Mouse (Mus musculus) E14TG2a.4 (cell line): Measurements from ENCODE around the gene Arrb1.

Experiments
- H3K27me3 ChIP-seq: 2 replicates; pipeline ENCODE4 v1.6.1; 2014; ENCODE audit warnings: low read length, control low read depth; ENCODE audit not compliant: insufficient read depth
- H3K36me3 ChIP-seq: 2 replicates; pipeline ENCODE4 v1.6.1; 2014; ENCODE audit warnings: low read length, control low read depth; ENCODE audit not compliant: insufficient read depth
- H3K4me1 ChIP-seq: replicated peaks from 2 replicates; pipeline ENCODE4 v1.6.1; 2014; ENCODE audit warnings: low read depth, low read length, control low read depth
- H3K4me3 ChIP-seq: replicated peaks from 2 replicates; pipeline ENCODE4 v1.5.1; 2014; ENCODE audit warnings: mild to moderate bottlenecking, low read length
- H3K9me3 ChIP-seq: 2 replicates; pipeline ENCODE4 v1.6.1; 2014; ENCODE audit warnings: low read length, control low read depth
- CTCF ChIP-seq: conservative IDR thresholded peaks from 2 replicates; pipeline ENCODE4 v1.5.1; 2014; ENCODE audit warnings: low read length
- NANOG ChIP-seq: IDR thresholded peaks from 2 replicates; pipeline ENCODE4 v1.6.1; 2014; ENCODE audit warnings: borderline replicate concordance, low read length, mixed read lengths
- POU5F1 ChIP-seq: IDR thresholded peaks from 2 replicates; pipeline ENCODE4 v1.6.1; 2014; ENCODE audit warnings: low read length, borderline replicate concordance

Gene Arrb1

GRCm38 (mm10) chr7:99516092-99516813 lies 19.0 kb upstream of the Arrb1 start:
- Histone ChIP-seq H3K27me3 (no peaks in the 10 kb centered on the region), H3K4me3 (no peak overlapping the region), H3K9me3 (no peaks in the 10 kb centered on the region), H3K36me3 (no peaks in the 10 kb centered on the region), H3K4me1 (peaks cover 28% of the 10 kb centered on the region)
- TF ChIP-seq CTCF = no peak
- TF ChIP-seq NANOG = no peak
- no peak for TF ChIP-seq POU5F1

GRCm38 (mm10) chr7:99516814-99517157 lies 18.5 kb upstream of the Arrb1 start:
- Histone ChIP-seq H3K4me1 (peaks cover 28% of the 10 kb centered on the region), H3K36me3 (no peaks in the 10 kb centered on the region), H3K27me3 (no peaks in the 10 kb centered on the region), H3K9me3 (no peaks in the 10 kb centered on the region), H3K4me3 (no peak overlapping the region)
- TF ChIP-seq POU5F1 (no peak), NANOG (no peak), CTCF (no peak)

DNA sequence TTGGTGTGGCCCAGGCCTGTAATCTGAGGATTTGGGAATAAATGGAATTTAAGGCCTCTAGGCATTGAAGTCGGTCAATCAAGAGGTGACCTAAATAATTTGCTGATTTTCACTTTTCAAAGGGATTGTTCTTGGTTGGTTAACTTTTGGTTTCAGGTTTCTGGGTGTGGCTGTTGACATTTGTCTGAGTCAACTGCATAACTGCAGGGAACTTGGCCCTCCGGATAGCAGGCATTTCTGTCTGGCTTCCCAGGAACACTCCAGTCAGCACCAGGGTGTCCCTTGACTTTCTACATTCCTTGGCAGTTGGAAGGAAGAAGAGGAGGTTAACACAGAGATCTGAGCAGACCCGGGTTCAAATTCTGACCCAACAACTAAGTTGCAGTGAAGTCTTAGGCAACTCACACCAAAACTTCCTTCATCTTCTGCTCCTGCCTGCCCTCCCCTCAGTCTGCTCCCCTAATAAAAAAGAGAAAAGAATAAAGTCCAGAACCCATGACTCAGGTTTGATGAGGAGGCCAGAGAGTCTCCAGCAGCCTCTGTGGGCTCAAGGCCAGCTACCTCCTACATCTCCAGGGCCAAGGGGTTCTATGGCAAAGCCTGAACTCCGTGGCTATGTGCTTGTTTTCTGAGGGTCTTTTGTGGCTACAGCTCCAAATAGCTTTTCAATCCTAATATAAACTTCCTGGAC lies 16.2 kb upstream of the Arrb1 start:
- Histone ChIP-seq H3K36me3 (no peaks in the 10 kb centered on the region), H3K4me3 (no peak overlapping the region), H3K27me3 (no peaks in the 10 kb centered on the region), H3K4me1 (peaks cover 28% of the 10 kb centered on the region), H3K9me3 (no peaks in the 10 kb centered on the region)
- TF ChIP-seq POU5F1 = no peak
- no peak; the same call in 1 of the 2 replicates for TF ChIP-seq NANOG
- TF ChIP-seq CTCF = no peak

DNA sequence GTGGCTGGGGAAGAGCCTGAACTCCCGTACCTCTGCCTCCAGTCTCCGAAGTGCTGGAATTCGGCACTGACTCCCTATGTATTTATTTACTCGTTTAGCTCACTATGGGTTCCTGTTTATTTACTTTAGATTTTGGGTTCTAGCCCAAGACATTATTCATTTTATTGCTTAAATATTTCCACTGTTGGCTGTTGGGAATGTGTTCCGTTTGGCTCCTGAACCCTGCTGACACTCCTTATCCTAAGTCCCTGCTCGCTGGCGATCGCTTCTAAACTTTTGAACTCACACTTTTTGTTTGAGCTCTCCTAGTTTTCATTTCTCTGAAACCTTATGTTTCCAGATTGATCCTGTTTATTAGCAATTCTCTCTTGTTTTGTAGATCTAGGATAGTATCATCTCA lies 12.1 kb upstream of the Arrb1 start:
- Histone ChIP-seq H3K4me1 (peaks cover 17% of the 10 kb centered on the region), H3K36me3 (no peaks in the 10 kb centered on the region), H3K9me3 (no peaks in the 10 kb centered on the region), H3K27me3 (no peaks in the 10 kb centered on the region), H3K4me3 (no peak overlapping the region)
- TF ChIP-seq POU5F1 (no peak), CTCF (no peak), NANOG (no peak)

GRCm38 (mm10) chr7:99523837-99524236 lies 11.4 kb upstream of the Arrb1 start:
- H3K4me1 ChIP-seq = peaks cover 11% of the 10 kb centered on the region
- no peaks in the 10 kb centered on the region for H3K36me3 ChIP-seq
- H3K4me3 ChIP-seq = no peak overlapping the region
- no peak for TF ChIP-seq NANOG
- no peak for TF ChIP-seq CTCF
- no peaks in the 10 kb centered on the region for H3K9me3 ChIP-seq
- no peaks in the 10 kb centered on the region for H3K27me3 ChIP-seq

DNA sequence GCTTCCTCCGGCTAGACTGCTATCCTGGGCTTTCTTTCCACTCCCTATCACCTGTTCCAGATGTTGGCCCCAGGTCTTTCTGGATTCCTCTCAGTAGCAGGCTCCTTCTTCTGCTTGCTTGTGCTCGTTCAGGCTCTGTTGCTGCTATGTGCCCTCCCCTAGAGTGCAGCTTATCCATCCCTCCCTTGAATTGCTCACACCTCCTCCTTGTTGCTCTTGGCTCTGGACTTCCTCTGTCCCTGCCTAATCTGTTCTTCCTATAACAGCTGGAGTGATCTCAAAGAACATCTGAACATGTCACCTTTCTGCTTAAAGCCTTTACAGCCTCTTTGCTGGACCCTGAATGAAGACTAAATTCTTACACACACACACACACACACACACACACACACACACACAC lies 6.7 kb upstream of the Arrb1 start:
- TF ChIP-seq CTCF (no peak), NANOG (no peak), POU5F1 (no peak)
- Histone ChIP-seq H3K27me3 (peaks cover 14% of the 10 kb centered on the region), H3K9me3 (peaks cover 5% of the 10 kb centered on the region; the same call in 1 of the 2 replicates), H3K4me3 (no peak overlapping the region), H3K36me3 (no peaks in the 10 kb centered on the region), H3K4me1 (peaks cover 23% of the 10 kb centered on the region)

- Histone ChIP-seq H3K9me3 (peaks cover 5% of the 10 kb centered on the region; the same call in 1 of the 2 replicates), H3K4me1 (peaks cover 31% of the 10 kb centered on the region), H3K36me3 (no peaks in the 10 kb centered on the region), H3K4me3 (no peak overlapping the region), H3K27me3 (peaks cover 20% of the 10 kb centered on the region)
- no peak for TF ChIP-seq NANOG
- TF ChIP-seq CTCF = no peak
- no peak for TF ChIP-seq POU5F1
These were observed 5.9 kb upstream of the Arrb1 start for GRCm38 (mm10) chr7:99529410-99529809.

DNA sequence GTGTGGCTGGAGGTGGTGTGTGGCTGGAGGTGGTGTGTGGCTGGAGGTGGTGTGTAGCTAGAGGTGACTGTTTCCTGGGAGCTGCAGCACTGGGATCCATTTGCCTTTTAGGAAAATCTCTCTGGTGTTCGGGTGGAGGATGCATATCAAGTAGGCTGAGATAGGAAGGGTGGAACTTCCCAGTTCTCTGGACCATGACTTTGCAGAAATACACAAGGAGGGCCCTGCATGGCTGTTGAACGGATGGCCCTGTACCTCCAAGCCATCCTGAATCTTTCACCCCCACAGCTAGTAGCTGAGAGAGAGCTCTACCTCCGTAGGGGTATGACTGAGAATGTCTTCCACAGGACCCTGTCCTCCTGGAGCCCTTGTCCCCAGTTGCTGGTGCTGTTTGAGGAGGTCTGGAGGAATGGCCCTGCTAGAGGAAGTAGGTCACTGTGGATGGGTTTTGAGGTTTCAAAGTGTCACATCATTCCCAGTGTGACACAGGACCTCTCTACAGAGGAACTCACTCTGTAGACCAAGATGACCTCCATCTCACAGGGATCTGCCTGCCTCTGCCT lies 3.8 kb upstream of the Arrb1 start:
- Histone ChIP-seq H3K4me3 (no peak overlapping the region), H3K27me3 (peaks cover 32% of the 10 kb centered on the region), H3K36me3 (no peaks in the 10 kb centered on the region), H3K4me1 (peaks cover 46% of the 10 kb centered on the region), H3K9me3 (peaks cover 5% of the 10 kb centered on the region; the same call in 1 of the 2 replicates)
- TF ChIP-seq POU5F1 (no peak), CTCF (no peak), NANOG (no peak)

- Histone ChIP-seq H3K4me1 (peaks cover 56% of the 10 kb centered on the region), H3K27me3 (peaks cover 42% of the 10 kb centered on the region), H3K9me3 (peaks cover 5% of the 10 kb centered on the region; the same call in 1 of the 2 replicates), H3K4me3 (no peak overlapping the region), H3K36me3 (no peaks in the 10 kb centered on the region)
- TF ChIP-seq CTCF (no peak), POU5F1 (no peak), NANOG (no peak)
These were observed 2.7 kb upstream of the Arrb1 start for GRCm38 (mm10) chr7:99532526-99532925.
